Mouse (Mus musculus): ENCODE measurements around the gene Atat1. TPM values are rescaled to one million over a fixed set of nuclear protein-coding genes. Genes with fewer than 3 reads are reported as not detected.

The Atat1 gene
- polyA plus RNA-seq, 1 experiment from 2014 or later: 62.7 TPM

DNA sequence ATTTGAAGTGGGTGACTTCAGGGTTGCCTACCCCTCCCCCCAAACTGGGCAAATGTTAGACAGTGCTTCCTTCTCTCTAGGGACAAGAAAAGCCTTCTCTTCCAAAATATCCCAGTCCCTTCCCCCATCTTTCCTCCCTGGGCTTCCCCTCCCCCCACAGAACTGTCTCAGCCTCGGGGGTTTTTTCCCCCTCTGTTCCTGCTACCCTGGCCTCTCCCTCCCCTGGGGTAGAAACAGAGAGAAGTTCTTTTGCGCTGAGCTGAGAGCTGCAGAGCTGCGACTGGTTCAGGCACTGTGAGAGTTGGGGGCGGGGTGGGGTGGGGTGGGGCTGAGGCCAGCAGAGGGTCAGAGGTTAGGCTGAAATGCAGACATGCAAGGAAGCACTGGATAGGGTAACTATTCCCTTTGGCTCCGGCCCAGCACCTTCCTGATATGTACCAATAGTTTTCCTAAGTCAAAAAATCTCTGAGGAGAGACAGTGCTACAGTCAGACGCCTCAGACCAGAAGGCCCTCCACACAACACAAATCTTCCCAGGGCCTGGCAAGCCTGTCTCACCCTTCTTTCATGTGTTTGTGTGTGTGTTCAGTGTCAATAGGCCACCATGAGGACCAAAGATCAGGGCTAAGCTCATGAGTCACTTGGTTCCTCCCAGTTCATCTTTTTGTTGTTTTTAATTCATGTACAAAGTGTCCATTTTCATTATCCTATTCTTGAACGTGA is 40.4 kb downstream of the Atat1 start:
- Histone ChIP-seq H3K9ac (ENCODE audit: low read length) (peak overlapping the region; percentile 81), H3K36me3 (ENCODE audit: control insufficient read depth, insufficient read depth, low read length) (peaks cover 8% of the 10 kb centered on the region; the same call in 1 of the 2 replicates), H3K4me3 (ENCODE audit: low read length) (peak overlapping the region; percentile 66), H3K27me3 (ENCODE audit: control insufficient read depth, insufficient read depth, low read depth, low read length) (no peaks in the 10 kb centered on the region), H3K9me3 (ENCODE audit: control insufficient read depth, low read length) (0 out of 2 replicates have a peak, but pooled peaks cover 2% of the 10 kb centered on the region), H3K4me2 (ENCODE audit: low read depth, low read length) (peak overlapping the region; percentile 94), H3K4me1 (replicated peaks; ENCODE audit: control insufficient read depth, insufficient read depth, low read length) (peaks cover 33% of the 10 kb centered on the region), H3K27ac (ENCODE audit: low read length) (peak overlapping the region; percentile 99)
- ATAC-seq (ENCODE audit: low read depth): peak; percentile 7; the same call in 1 of the 2 replicates
- WGBS: 2% methylated on average over 7 of the region's 7 CpGs

- peak overlapping the region; percentile 81 for H3K9ac ChIP-seq (ENCODE audit: low read length)
- H3K4me1 ChIP-seq (replicated peaks; ENCODE audit: control insufficient read depth, insufficient read depth, low read length): peaks cover 33% of the 10 kb centered on the region
- H3K4me2 ChIP-seq (ENCODE audit: low read depth, low read length): peak overlapping the region; percentile 94
- H3K27me3 ChIP-seq (ENCODE audit: control insufficient read depth, insufficient read depth, low read depth, low read length): no peaks in the 10 kb centered on the region
- WGBS: 2% methylated on average over 7 of the region's 7 CpGs
- peak overlapping the region; percentile 99 for H3K27ac ChIP-seq (ENCODE audit: low read length)
- peak overlapping the region; percentile 66 for H3K4me3 ChIP-seq (ENCODE audit: low read length)
- H3K9me3 ChIP-seq (ENCODE audit: control insufficient read depth, low read length): 0 out of 2 replicates have a peak, but pooled peaks cover 2% of the 10 kb centered on the region
- no peak for ATAC-seq (ENCODE audit: low read depth)
- H3K36me3 ChIP-seq (ENCODE audit: control insufficient read depth, insufficient read depth, low read length): peaks cover 5% of the 10 kb centered on the region; the same call in 1 of the 2 replicates
These were observed 40.9 kb downstream of the Atat1 start for GRCm38 (mm10) chr17:35868961-35869345.

DNA sequence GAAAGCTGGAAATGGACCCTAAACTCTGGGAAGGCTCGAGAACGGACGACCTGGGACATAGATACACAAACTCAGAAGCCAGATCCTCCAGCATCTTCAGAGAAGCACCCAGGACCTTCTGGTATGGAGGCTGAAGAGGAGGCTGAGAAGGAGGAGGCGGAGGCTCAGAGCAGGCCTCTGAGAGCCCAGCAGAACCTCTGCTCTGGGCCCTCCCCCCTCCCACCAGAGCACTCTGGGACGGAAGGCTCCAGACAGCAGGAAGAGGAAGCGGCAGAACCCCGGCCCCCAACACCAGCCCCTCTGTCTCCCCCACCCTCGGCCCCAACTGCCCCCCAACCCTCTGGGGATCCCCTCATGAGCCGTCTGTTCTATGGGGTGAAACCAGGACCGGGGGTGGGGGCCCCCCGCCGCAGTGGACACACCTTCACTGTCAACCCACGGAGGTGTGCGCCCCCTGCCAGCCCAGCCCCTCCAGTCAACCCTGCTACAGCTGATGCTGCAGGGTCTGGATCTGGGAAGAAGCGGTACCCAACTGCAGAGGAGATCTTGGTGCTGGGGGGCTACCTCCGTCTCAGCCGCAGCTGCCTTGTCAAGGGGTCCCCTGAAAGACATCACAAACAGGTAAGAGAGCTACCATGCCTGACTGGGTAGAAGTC is 41.6 kb downstream of the Atat1 start:
- no peak for ATAC-seq (ENCODE audit: low read depth)
- WGBS: 15% methylated on average over 17 of the region's 17 CpGs
- Histone ChIP-seq H3K4me3 (ENCODE audit: low read length) (peak overlapping the region; percentile 66), H3K36me3 (ENCODE audit: control insufficient read depth, insufficient read depth, low read length) (peaks cover 5% of the 10 kb centered on the region; the same call in 1 of the 2 replicates), H3K27ac (ENCODE audit: low read length) (peak overlapping the region; percentile 99), H3K4me1 (replicated peaks; ENCODE audit: control insufficient read depth, insufficient read depth, low read length) (peaks cover 33% of the 10 kb centered on the region), H3K9me3 (ENCODE audit: control insufficient read depth, low read length) (0 out of 2 replicates have a peak, but pooled peaks cover 2% of the 10 kb centered on the region), H3K27me3 (ENCODE audit: control insufficient read depth, insufficient read depth, low read depth, low read length) (no peaks in the 10 kb centered on the region), H3K4me2 (ENCODE audit: low read depth, low read length) (peak overlapping the region; percentile 94), H3K9ac (ENCODE audit: low read length) (peak overlapping the region; percentile 81)

- 8% methylated on average over 26 of the region's 26 CpGs for WGBS
- ATAC-seq (ENCODE audit: low read depth): no peak
- peak overlapping the region; percentile 94 for H3K4me2 ChIP-seq (ENCODE audit: low read depth, low read length)
- peaks cover 5% of the 10 kb centered on the region; the same call in 1 of the 2 replicates for H3K36me3 ChIP-seq (ENCODE audit: control insufficient read depth, insufficient read depth, low read length)
- peak overlapping the region; percentile 66 for H3K4me3 ChIP-seq (ENCODE audit: low read length)
- H3K27ac ChIP-seq (ENCODE audit: low read length): peak overlapping the region; percentile 99
- peak overlapping the region; percentile 81 for H3K9ac ChIP-seq (ENCODE audit: low read length)
- 0 out of 2 replicates have a peak, but pooled peaks cover 2% of the 10 kb centered on the region for H3K9me3 ChIP-seq (ENCODE audit: control insufficient read depth, low read length)
- H3K4me1 ChIP-seq (replicated peaks; ENCODE audit: control insufficient read depth, insufficient read depth, low read length): peaks cover 33% of the 10 kb centered on the region
- H3K27me3 ChIP-seq (ENCODE audit: control insufficient read depth, insufficient read depth, low read depth, low read length): no peaks in the 10 kb centered on the region
These were observed 42.7 kb downstream of the Atat1 start for GRCm38 (mm10) chr17:35866911-35867890.

- H3K4me2 ChIP-seq (ENCODE audit: low read depth, low read length): peak overlapping the region; percentile 94
- H3K4me1 ChIP-seq (replicated peaks; ENCODE audit: control insufficient read depth, insufficient read depth, low read length): peaks cover 36% of the 10 kb centered on the region
- peak overlapping the region; percentile 66 for H3K4me3 ChIP-seq (ENCODE audit: low read length)
- H3K9ac ChIP-seq (ENCODE audit: low read length): peak overlapping the region; percentile 81
- H3K27me3 ChIP-seq (ENCODE audit: control insufficient read depth, insufficient read depth, low read depth, low read length): no peaks in the 10 kb centered on the region
- peak; percentile 60 for ATAC-seq (ENCODE audit: low read depth)
- peaks cover 3% of the 10 kb centered on the region; the same call in 1 of the 2 replicates for H3K36me3 ChIP-seq (ENCODE audit: control insufficient read depth, insufficient read depth, low read length)
- H3K9me3 ChIP-seq (ENCODE audit: control insufficient read depth, low read length): 0 out of 2 replicates have a peak, but pooled peaks cover 1% of the 10 kb centered on the region
- peak overlapping the region; percentile 99 for H3K27ac ChIP-seq (ENCODE audit: low read length)
- under 1% methylated on average over 38 of the region's 38 CpGs for WGBS
These were observed 43.5 kb downstream of the Atat1 start for GRCm38 (mm10) chr17:35866281-35866831.

- Histone ChIP-seq H3K4me3 (ENCODE audit: low read length) (peak within 1 kb of the TSS; percentile 66), H3K9ac (ENCODE audit: low read length) (peak within 1 kb of the TSS; percentile 81), H3K36me3 (ENCODE audit: control insufficient read depth, insufficient read depth, low read length) (no peaks in the 10 kb centered on the region), H3K27me3 (ENCODE audit: control insufficient read depth, insufficient read depth, low read depth, low read length) (no peaks in the 10 kb centered on the region), H3K4me1 (replicated peaks; ENCODE audit: control insufficient read depth, insufficient read depth, low read length) (peaks cover 36% of the 10 kb centered on the region), H3K9me3 (ENCODE audit: control insufficient read depth, low read length) (no peaks in the 10 kb centered on the region), H3K4me2 (ENCODE audit: low read depth, low read length) (peak within 1 kb of the TSS; percentile 94), H3K27ac (ENCODE audit: low read length) (peak within 1 kb of the TSS; percentile 99)
- ATAC-seq (ENCODE audit: low read depth): peak; percentile 75
- WGBS: under 1% methylated on average over 45 of the region's 48 CpGs
These were observed 44.2 kb downstream of the Atat1 start, which contains the start of gene Ppp1r18 for GRCm38 (mm10) chr17:35865481-35866280. TSS of gene Ppp1r18 (plus strand) at chr17:35865593.

DNA sequence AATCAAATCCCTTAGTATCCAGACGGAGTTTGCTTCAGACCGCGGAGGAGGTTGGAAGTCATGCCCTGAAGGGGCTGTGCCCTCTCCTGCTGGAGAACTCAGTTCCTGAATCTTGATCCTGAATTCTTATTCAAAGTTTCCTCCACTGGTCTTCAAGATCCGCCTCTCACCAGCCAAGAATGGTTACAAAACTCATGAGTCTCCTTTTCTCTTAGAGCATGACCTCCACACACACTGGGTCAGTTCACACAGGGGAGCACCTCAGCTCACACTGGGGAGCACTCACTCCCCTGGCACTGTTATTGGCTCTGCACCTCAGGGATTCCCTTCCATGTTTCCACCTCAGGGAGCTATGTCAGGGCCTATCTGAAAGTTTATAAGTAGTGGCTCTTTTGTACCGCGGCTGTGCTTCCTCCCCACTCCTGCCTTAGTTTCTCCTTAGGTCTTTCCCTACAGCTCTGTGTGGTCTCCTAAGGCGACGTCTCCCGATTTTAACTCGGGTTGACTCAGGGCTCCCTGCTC is 45.0 kb downstream of the Atat1 start:
- H3K27ac ChIP-seq (ENCODE audit: low read length): peak overlapping the region; percentile 99
- no peaks in the 10 kb centered on the region for H3K9me3 ChIP-seq (ENCODE audit: control insufficient read depth, low read length)
- H3K4me3 ChIP-seq (ENCODE audit: low read length): peak overlapping the region; percentile 66
- peak overlapping the region; percentile 94 for H3K4me2 ChIP-seq (ENCODE audit: low read depth, low read length)
- 29% methylated on average over 10 of the region's 10 CpGs for WGBS
- H3K4me1 ChIP-seq (replicated peaks; ENCODE audit: control insufficient read depth, insufficient read depth, low read length): peaks cover 31% of the 10 kb centered on the region
- H3K27me3 ChIP-seq (ENCODE audit: control insufficient read depth, insufficient read depth, low read depth, low read length): no peaks in the 10 kb centered on the region
- H3K9ac ChIP-seq (ENCODE audit: low read length): peak overlapping the region; percentile 81
- ATAC-seq (ENCODE audit: low read depth): no peak
- no peaks in the 10 kb centered on the region for H3K36me3 ChIP-seq (ENCODE audit: control insufficient read depth, insufficient read depth, low read length)
